Mouse (Mus musculus) ovary, adult 18-20 months (tissue): Measurements from ENCODE around the gene Aldh1a2.

Experiments
- DNase-seq: peaks from one replicate; pipeline ENCODE4 v3.0.0; 2022; ENCODE audit warnings: low spot score, mixed read lengths

Gene Aldh1a2

DNA sequence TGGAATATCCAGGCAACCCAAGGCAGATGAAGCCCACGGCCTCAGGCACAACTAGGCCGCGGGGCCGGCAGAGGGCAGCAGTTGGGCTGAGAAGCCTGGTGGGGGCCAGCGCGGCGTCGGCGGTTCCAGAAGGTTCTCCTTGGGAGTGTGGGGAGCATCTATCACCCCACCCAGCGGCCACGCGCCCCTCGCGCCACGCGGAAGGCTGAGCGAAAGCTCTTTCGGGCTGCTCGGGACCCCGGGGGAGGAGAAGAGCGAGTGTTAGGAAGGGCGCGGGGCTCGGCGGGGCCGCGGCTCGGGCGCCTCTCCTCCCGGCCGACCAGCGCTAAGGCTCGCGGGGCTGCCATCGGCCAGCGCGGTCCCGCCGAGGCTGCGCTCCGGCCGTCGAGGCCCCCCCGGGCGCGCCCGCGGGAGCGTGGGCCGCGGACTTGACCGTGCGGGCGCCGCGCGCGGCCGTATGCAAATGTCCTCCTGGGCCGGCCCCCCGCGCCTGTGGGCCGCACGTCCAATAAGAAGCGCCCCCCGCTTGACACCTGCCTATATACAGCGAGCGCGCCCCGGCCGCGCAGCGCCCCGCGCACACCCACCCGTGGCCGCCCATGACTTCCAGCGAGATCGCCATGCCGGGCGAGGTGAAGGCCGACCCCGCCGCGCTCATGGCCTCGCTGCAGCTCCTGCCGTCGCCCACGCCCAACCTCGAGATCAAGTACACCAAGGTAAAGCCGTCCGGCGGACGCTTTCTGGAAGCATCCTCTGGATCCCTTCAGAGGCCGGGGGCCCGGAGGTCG lies at the start of gene Aldh1a2:
TSS of gene Aldh1a2 (plus strand) at position 542 of the 788 bp plus-strand sequence.
- DNase-seq = peak; percentile 57

DNA sequence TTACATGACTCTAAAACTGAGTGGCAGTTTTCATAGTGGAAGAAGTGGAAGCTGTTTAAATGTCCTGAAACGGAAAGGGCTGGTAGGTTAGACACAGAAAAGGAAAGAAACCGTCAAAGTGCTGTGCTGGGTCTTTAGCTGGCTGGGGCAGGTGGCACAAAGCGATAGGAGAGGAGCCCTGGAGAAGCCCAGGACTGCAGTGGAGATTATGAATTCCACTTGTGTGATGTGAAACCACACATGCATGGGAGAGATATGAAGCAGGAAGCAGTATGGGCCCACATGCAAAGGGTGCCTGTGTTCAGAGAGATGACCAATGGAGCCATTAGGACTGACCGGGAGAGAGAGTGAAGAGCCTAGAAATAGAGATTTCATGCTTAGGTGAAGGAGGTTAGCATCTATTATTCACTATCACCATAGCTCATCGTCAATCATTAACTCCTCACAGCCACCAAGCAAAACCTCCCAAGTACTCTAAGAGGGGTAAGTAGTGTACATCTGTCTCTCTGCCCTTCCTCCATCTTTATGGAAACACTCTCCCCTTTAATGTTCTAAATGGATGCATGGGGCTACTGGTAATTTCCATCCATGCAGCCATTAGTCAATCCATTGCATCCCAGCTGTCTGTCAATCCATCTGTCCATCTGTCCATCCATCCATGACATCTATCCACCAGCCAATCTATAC lies 49.4 kb upstream of the Aldh1a2 start:
- no peak for DNase-seq

DNA sequence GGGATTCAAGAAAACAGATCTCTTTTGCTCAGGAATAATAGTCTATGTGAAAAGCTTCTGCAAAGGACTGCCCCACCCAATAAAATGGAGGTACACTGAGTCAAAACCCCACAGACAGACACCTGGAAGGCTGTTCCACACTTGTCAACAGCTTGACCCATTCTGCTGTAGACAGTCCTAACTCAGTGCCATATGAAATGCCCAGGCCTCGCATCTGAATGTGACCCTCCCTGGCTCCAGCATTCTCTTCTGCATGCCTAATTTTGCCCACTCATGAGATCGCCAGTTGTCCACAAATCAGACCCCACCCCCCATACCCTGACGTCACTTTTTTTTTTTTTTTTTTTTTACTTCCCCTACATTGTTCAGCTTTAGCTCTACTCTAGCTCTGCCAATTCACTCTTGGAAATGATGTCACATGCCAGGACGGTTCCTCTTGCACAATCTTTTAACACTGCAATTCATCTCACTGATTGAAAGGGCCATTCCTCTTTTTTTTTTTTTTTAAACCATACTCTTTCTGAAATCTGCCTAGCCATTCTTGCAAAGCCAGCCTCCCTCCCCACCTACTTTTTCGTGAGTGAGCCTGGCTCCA lies 48.6 kb upstream of the Aldh1a2 start:
- DNase-seq = no peak

DNA sequence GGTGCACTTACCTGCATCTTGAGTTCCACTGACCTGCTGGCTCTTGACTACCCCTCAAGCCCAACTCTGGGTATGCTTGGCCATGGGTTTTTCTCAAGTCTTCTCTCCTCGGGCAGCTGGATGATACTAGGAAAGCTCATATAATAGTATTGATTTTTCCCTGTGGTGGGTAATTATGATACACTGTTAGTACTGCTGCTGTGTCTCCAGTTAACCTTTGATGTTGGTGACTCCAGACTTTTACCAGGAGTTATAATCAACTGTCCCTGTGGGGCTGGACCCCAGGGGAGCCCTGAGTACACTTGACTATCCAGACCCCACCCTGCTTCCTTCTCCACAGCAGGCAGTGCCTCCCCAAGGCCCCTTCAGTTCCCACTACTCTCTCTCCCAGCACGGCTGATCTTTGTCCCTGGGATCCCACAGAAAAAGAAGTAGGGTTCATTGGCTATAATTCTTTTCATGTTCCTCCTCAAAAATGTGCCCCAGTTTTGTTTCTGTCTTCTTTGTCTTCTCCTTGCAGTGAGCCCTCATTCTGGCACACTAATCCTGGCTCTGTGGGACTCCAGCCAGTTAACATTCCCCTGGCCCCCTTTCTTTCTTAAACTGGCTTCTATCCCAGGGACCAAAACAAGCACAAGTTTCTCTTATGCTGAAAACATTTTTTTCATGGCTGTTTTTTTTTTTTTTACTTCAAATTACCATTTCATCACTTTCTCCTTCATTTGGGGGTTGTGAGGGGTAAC lies 47.9 kb upstream of the Aldh1a2 start:
- DNase-seq = no peak

DNA sequence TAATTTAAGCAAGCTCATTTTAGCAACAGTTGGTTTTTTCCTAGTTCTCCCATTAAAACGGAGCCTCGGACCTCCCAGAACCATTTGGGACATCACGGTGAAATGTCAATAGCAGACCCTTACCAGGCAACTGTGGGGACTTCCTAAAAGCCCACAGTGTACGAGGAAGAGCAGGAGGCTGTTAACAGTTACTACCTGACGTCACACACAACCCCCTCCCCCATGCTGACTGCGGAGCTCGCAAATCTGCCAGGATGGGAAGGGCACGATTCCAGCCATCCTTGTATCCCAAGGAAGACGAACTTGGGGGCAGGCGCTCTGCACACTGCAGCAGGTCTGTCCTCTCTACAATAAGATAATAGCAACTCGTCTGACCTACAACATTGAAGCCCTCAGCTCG lies 47.1 kb upstream of the Aldh1a2 start, which contains the start of gene Aqp9:
TSS of gene Aqp9 (minus strand) at position 172 of the 400 bp plus-strand sequence.
- no peak for DNase-seq

DNA sequence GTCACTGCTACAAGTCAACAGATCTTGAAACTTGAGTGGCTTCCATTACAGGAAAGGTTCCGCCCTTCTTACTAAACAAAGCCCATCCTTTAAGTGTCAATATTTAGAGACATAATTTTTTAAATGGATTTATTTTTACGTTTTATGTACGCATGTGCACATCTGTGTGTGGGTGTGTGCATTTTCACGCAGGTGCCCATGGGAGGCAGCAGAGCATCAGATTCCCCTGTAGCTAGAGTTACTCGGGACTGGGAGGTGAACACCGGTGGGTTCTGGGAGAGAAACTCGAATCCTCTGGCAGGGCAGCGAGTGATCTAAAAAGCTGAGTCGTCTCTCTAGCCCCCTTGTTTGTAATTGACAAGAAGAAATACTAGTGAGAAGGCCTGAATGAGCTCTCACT lies 42.1 kb upstream of the Aldh1a2 start:
- DNase-seq = no peak

DNA sequence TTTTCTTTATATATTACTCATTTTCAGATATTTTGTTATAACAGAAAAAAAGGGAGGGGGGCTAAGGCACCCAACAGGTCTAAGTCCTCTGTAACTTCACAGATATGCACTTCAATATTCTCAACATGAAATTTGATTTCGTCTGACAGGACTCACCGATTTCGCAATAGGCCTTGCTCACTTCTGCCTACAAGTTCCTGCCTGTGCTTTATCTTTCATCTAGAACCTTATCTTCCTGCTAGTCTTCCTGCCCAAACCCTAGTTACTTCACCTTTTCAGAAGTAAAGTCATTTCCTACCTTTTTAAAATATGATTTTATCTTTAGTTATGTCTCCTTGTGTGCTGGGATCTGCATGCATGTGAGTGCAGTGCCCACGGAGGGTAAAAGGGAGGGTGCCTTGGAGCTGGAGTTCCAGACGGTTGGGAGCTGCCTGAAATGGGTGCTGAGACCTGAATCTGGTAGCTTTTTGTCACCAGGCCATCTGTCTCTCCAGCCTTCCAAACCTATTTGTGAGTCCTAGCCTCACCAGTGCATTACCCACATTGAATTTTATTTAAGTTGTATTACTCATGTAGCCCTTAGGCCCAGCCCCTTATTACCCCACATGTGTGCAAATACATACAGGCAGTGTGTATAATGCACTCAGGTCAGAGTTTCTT lies 41.1 kb upstream of the Aldh1a2 start:
- DNase-seq = no peak

DNA sequence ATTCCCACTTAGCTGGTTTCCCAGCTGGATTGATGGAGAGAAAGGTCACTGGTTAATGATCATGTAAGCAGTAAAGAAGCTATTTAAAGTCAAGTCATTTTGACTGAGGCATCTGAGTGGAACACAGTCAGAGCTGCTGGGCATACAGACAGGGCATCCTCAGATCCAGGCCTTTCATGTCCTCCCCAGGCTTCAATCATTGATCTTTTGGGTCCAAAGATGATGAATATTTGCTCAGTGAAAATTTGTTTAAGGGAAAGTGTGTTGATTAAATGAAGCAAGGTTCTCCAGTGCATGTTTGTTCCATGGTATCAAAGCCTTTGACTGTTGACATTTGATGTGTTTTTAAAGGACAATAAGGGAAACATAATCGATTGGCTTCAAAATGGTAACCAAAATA lies 39.9 kb upstream of the Aldh1a2 start:
- DNase-seq = no peak

DNA sequence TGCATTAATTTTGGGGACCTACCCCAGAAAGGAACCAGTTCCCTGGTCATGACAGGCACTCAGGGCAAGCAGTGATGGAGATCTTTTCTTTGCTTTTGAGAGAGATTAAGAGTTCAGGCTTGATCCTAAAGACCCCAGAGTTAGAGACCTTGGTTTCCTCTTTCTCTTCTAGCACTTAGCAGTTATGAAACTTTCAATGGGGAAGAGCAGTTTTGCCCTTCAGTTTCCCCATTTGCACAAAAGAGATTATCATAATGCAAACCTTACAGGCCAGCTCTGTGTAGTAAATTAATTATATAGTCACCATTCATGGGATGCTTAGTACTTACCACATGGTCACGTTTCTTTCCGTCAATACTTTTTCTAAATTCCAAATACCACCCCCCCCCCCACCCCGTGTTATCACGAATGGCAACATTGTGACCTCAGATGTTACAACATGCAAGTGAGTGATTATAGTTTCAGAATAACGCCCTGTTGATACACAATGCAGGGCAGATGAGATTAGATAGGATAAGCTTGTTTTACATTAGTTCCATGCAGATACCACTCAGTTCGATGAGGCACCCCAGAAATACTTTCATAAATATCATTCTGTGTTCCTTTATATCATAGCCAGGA lies 36.2 kb upstream of the Aldh1a2 start:
- no peak for DNase-seq

DNA sequence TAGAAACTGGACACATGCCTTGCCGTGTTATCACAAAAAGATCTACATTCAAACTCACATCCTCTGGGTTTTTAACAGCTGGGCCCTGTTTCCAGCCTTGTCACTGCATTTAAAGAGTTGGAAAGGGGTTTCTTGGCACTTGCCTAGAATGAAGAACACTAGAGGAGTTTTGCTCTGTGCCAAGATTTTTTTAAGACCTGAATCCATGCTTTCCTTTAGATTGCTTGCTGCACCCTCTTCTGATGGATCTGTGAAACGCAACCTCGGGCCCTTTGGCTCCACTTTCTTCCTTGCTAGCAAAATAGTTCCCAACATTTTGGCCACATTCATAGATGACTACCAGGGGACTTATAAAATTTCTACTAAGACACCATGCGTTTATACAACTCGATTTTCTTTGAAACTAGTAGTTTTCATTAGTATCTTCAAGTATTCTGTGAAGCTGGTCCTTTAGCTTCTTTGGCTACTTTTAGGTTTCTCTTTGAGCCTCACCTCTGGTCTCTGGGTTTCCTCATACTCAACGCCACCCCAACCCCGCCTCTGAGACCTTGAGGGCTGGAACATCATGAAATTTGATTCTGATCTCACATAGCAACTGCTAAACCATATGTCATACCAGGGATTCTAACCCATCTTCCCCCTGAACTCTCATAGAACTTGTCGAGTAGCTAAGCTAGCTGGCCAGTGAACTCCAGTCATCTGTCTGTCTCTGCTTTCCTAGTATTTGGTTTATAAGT lies 35.5 kb upstream of the Aldh1a2 start:
- no peak for DNase-seq

DNA sequence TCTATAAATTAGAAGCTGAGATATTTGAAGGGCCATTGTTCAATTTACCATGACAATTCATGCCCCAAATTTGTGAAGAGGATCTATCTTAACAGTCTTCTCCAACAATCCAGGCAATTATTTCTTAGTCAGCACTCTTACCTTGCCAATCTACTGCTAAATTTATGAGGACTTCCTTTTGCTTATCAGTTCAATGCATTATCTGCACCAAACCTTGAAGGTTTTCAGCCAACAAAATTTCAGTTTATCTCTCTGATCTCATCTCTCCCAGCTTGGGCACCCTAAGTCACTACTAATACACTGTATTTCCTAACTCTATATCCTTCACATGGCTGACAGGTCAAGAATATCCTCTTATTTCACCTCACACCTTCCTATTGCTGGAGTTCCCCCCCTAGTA lies 30.3 kb upstream of the Aldh1a2 start:
- DNase-seq = no peak

DNA sequence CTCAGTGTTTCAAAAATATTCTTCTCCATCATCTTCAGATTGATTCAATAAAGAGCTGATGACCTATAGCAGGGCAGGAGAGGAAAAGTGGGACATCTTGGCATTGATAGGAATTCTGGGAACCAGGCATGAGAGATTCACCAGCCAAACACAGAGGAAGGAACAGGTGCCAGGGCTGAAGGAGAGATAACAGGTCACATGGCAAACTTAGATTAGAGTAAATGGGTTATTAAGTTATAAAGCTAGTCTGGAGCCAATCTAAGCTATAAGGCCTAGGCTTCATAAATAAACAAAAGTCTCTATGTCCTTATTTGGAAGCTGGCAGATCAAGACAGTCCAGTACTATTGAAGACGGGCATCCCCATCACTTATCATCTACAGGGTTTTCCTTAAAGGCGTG lies 29.8 kb upstream of the Aldh1a2 start:
- no peak for DNase-seq

DNA sequence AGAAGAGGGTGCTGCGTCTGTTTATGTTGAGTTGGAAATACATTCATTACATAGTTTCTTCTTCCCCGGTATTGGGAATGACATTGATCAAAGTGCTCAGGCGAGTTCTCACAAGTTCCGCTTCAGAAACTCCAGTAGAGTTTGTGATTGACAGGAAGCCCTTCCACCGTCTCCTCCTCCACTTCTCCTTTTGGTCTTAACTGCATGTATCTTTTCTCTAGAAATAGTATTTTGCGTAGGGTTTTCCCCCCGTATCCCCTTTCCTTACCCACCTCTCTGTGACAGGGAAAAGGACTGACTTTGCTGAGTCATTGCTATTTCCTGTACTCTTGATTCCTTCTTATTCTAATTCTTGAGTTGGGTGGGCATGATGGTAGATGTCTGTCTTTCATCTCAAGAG lies 28.2 kb upstream of the Aldh1a2 start:
- DNase-seq = no peak

DNA sequence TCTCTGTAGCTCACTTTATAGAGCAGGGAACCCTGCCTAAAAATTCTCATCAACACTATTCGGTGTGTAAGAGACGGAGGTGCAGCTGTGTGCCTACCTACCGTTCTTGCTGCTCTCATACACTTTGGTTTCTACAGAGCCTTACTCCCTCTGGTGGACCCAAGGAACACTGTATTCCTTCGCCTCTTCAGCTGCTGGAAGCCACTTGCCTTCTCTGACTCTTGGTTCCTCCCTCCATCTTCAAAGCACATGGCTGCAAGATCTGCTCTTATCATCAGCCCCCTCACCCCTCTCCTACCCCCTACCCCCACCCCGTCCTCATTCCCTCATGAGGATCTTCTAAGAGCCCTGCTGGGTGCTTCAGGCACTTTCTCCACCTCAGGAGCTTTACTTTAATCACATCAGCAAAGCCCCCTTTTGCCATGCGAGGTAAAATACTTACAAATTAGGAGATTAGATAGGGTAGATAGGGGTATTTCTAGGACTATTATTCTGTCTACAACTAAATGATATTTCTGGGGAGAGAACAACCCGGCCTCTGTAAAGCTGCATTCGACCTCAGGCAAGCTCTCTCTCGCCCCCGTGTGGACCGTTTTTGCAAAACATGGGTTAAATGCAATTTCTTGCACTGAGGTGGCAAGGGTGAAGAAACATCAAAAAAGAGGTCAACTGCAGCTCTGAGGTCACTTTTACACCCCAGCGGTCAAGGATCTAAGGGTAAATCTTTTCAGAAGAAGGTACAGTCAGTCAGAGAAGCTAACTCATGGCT lies 26.8 kb upstream of the Aldh1a2 start:
- no peak for DNase-seq

DNA sequence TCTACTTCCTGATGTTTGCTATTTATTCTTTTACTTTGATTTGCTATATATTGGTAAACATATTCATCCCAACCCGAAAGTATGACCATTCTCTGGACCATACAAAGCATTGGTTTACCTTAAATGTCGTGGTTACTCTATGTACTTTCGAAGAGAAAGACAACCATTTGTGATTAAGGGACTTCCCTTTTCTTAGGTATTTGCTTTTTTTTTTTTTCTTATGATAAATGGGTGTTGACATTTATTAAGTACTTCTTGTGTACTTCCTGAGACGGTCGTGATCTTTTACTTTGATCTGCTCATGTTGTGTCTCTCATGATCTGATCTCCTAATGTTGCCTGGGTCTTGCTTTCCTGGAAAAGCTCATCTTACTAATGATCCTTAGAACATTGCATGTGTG lies 16.8 kb upstream of the Aldh1a2 start:
- no peak for DNase-seq

DNA sequence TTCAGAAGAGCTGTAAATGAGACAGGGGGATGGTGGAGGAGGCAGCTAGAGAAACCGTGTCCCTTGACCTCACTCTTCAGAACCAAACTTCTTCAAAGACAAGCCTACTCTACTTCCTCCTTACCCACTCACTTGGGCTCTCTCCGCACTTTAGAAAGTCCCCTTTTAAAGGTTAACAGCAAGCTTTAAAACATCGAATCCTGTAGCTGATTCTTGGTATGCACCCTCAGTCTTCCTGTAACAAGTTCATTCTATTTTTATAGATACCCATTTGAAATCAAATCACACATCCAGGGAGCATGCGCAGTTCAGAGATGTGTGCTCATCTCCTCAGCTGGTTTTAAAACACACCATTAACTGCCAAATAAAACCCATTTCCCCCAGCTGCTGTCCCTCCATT lies 13.3 kb upstream of the Aldh1a2 start:
- DNase-seq = no peak

DNA sequence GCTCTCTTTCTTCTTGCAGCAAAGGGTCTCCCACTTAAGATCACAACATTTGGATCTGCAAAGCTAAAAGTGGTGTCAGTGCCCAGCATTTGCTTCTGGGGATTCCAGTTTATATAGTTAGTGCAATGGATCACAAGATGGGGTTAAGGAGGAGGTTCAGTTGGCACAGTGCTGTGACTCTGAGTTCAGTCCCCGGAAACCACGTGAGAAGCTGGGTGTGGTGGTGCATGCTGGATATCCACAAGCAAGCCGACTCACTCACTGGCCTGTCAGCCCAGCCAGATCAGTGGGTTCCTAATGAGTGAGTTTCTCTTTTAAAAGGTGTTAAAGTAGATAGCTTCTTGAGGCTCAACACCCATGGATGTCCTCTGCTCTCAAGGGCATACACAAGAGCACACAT lies 6.3 kb upstream of the Aldh1a2 start:
- DNase-seq = no peak

DNA sequence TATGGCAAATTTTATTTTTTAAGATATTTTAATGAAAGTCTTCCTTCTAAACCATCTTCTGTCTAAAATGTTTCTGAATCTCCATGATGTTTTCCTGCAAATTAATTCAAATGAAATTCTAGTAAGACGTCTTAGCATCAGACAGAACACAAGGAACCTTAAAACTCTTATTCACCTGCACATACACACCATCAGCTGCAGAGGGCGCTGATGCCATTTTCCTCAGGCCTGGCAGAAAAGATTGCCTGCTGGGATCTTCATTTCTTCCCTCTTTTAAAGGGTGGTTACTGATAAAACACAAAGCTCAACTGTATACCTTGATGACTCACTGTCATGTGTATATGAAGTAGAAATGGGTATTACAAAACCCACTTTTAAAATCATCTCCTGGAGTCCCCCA lies 4.7 kb upstream of the Aldh1a2 start:
- no peak for DNase-seq

DNA sequence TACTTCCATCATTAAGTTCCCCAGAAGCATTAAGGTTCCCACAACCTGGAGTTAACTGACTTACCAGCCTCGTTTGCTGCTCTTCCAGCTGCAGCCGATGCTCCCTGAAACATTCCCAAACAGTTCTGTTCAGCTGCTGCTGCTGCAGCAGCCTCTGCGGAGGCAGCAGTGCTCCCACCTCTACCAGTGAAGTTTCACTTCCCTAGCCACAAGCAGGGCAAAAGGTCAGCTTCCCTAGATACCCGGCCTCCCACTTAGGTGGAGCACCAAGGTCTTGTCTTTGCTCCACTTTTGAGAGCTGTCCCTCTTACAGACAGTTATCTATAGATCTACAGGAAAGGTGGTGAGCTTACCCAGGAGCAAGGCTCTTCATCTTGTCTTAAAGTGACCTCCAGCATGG lies 2.0 kb upstream of the Aldh1a2 start:
- no peak for DNase-seq
